Mouse (Mus musculus): ENCODE results near the gene Tspan3. TPM values are rescaled to one million over a fixed set of nuclear protein-coding genes. Genes with fewer than 3 reads are reported as not detected.

The Tspan3 gene
- polyA plus RNA-seq, 1 experiment, result 146 TPM

GRCm38 (mm10) chr9:56123613-56124012 is 41.7 kb downstream of the Tspan3 start:
- Histone ChIP-seq H3K36me3 (ENCODE audit: control insufficient read depth, insufficient read depth, low read length) (peaks cover 63% of the 10 kb centered on the region), H3K27me3 (ENCODE audit: control insufficient read depth, insufficient read depth, low read length) (no peaks in the 10 kb centered on the region), H3K4me3 (ENCODE audit: control insufficient read depth, insufficient read depth, low read length) (no peak overlapping the region), H3K4me1 (replicated peaks; ENCODE audit: control insufficient read depth, insufficient read depth, low read length) (no peaks in the 10 kb centered on the region), H3K27ac (ENCODE audit: control insufficient read depth, insufficient read depth, low read length) (no peak overlapping the region)
- WGBS, result 92% methylated on average over 7 of the region's 7 CpGs
- no peak for DNase-seq
- no peak for TF ChIP-seq CTCF (IDR thresholded peaks at IDR 0.05; ENCODE audit: borderline replicate concordance, control insufficient read depth, extremely low read depth, insufficient read depth, low read length, poor library complexity)
- no peak for TF ChIP-seq POLR2A (IDR thresholded peaks at IDR 0.05; ENCODE audit: control insufficient read depth, extremely low read depth, insufficient read depth, low read length, poor library complexity)

GRCm38 (mm10) chr9:56122973-56123372 is 42.3 kb downstream of the Tspan3 start:
- 93% methylated on average over 8 of the region's 8 CpGs for WGBS
- H3K27me3 ChIP-seq (ENCODE audit: control insufficient read depth, insufficient read depth, low read length), result no peaks in the 10 kb centered on the region
- H3K27ac ChIP-seq (ENCODE audit: control insufficient read depth, insufficient read depth, low read length), result no peak overlapping the region
- no peak for TF ChIP-seq POLR2A (IDR thresholded peaks at IDR 0.05; ENCODE audit: control insufficient read depth, extremely low read depth, insufficient read depth, low read length, poor library complexity)
- no peak for TF ChIP-seq CTCF (IDR thresholded peaks at IDR 0.05; ENCODE audit: borderline replicate concordance, control insufficient read depth, extremely low read depth, insufficient read depth, low read length, poor library complexity)
- no peak overlapping the region for H3K4me3 ChIP-seq (ENCODE audit: control insufficient read depth, insufficient read depth, low read length)
- DNase-seq, result no peak
- 0 out of 2 replicates have a peak, but pooled peaks cover 2% of the 10 kb centered on the region for H3K4me1 ChIP-seq (replicated peaks; ENCODE audit: control insufficient read depth, insufficient read depth, low read length)
- peaks cover 59% of the 10 kb centered on the region for H3K36me3 ChIP-seq (ENCODE audit: control insufficient read depth, insufficient read depth, low read length)

- Histone ChIP-seq H3K27me3 (ENCODE audit: control insufficient read depth, insufficient read depth, low read length) (no peaks in the 10 kb centered on the region), H3K27ac (ENCODE audit: control insufficient read depth, insufficient read depth, low read length) (no peak overlapping the region), H3K4me3 (ENCODE audit: control insufficient read depth, insufficient read depth, low read length) (no peak overlapping the region), H3K4me1 (replicated peaks; ENCODE audit: control insufficient read depth, insufficient read depth, low read length) (0 out of 2 replicates have a peak, but pooled peaks cover 2% of the 10 kb centered on the region), H3K36me3 (ENCODE audit: control insufficient read depth, insufficient read depth, low read length) (peaks cover 52% of the 10 kb centered on the region)
- peak; percentile 39 for DNase-seq
- WGBS, result 81% methylated on average over 7 of the region's 7 CpGs
- TF ChIP-seq POLR2A (IDR thresholded peaks at IDR 0.05; ENCODE audit: control insufficient read depth, extremely low read depth, insufficient read depth, low read length, poor library complexity), result no peak
- TF ChIP-seq CTCF (IDR thresholded peaks at IDR 0.05; ENCODE audit: borderline replicate concordance, control insufficient read depth, extremely low read depth, insufficient read depth, low read length, poor library complexity), result no peak
These were observed 44.2 kb downstream of the Tspan3 start for GRCm38 (mm10) chr9:56121097-56121496.

- H3K27me3 ChIP-seq (ENCODE audit: control insufficient read depth, insufficient read depth, low read length), result no peaks in the 10 kb centered on the region
- peaks cover 55% of the 10 kb centered on the region for H3K36me3 ChIP-seq (ENCODE audit: control insufficient read depth, insufficient read depth, low read length)
- DNase-seq, result no peak
- TF ChIP-seq CTCF (IDR thresholded peaks at IDR 0.05; ENCODE audit: borderline replicate concordance, control insufficient read depth, extremely low read depth, insufficient read depth, low read length, poor library complexity), result no peak
- TF ChIP-seq POLR2A (IDR thresholded peaks at IDR 0.05; ENCODE audit: control insufficient read depth, extremely low read depth, insufficient read depth, low read length, poor library complexity), result no peak
- H3K27ac ChIP-seq (ENCODE audit: control insufficient read depth, insufficient read depth, low read length), result no peak overlapping the region
- H3K4me3 ChIP-seq (ENCODE audit: control insufficient read depth, insufficient read depth, low read length), result no peak overlapping the region
- H3K4me1 ChIP-seq (replicated peaks; ENCODE audit: control insufficient read depth, insufficient read depth, low read length), result 0 out of 2 replicates have a peak, but pooled peaks cover 2% of the 10 kb centered on the region
- WGBS, result 89% methylated on average over 2 of the region's 2 CpGs
These were observed 45.6 kb downstream of the Tspan3 start for GRCm38 (mm10) chr9:56119651-56120050.

GRCm38 (mm10) chr9:56118582-56118981 is 46.7 kb downstream of the Tspan3 start:
- peak; percentile 61 for DNase-seq

GRCm38 (mm10) chr9:56118091-56118490 is 47.2 kb downstream of the Tspan3 start:
- Histone ChIP-seq H3K4me3 (ENCODE audit: control insufficient read depth, insufficient read depth, low read length) (no peak overlapping the region), H3K4me1 (replicated peaks; ENCODE audit: control insufficient read depth, insufficient read depth, low read length) (0 out of 2 replicates have a peak, but pooled peaks cover 2% of the 10 kb centered on the region)
- WGBS, result 87% methylated on average over 5 of the region's 5 CpGs

More at GRCm38 (mm10) chr9:56118582-56118981, 46.7 kb downstream of the Tspan3 start:
- Histone ChIP-seq H3K4me3 (ENCODE audit: control insufficient read depth, insufficient read depth, low read length) (no peak overlapping the region), H3K27me3 (ENCODE audit: control insufficient read depth, insufficient read depth, low read length) (no peaks in the 10 kb centered on the region), H3K36me3 (ENCODE audit: control insufficient read depth, insufficient read depth, low read length) (peaks cover 58% of the 10 kb centered on the region), H3K4me1 (replicated peaks; ENCODE audit: control insufficient read depth, insufficient read depth, low read length) (0 out of 2 replicates have a peak, but pooled peaks cover 2% of the 10 kb centered on the region), H3K27ac (ENCODE audit: control insufficient read depth, insufficient read depth, low read length) (no peak overlapping the region)
- WGBS, result 54% methylated on average over 14 of the region's 14 CpGs
- TF ChIP-seq CTCF (IDR thresholded peaks at IDR 0.05; ENCODE audit: borderline replicate concordance, control insufficient read depth, extremely low read depth, insufficient read depth, low read length, poor library complexity), result peak; percentile 92; the same call in 1 of the 2 replicates
- TF ChIP-seq POLR2A (IDR thresholded peaks at IDR 0.05; ENCODE audit: control insufficient read depth, extremely low read depth, insufficient read depth, low read length, poor library complexity), result no peak

GRCm38 (mm10) chr9:56108174-56108573 is 57.1 kb downstream of the Tspan3 start:
- 52% methylated on average over 5 of the region's 5 CpGs for WGBS
- Histone ChIP-seq H3K4me1 (replicated peaks; ENCODE audit: control insufficient read depth, insufficient read depth, low read length) (peaks cover 33% of the 10 kb centered on the region), H3K27me3 (ENCODE audit: control insufficient read depth, insufficient read depth, low read length) (no peaks in the 10 kb centered on the region), H3K36me3 (ENCODE audit: control insufficient read depth, insufficient read depth, low read length) (no peaks in the 10 kb centered on the region), H3K27ac (ENCODE audit: control insufficient read depth, insufficient read depth, low read length) (no peak overlapping the region), H3K4me3 (ENCODE audit: control insufficient read depth, insufficient read depth, low read length) (no peak overlapping the region)
- TF ChIP-seq CTCF (IDR thresholded peaks at IDR 0.05; ENCODE audit: borderline replicate concordance, control insufficient read depth, extremely low read depth, insufficient read depth, low read length, poor library complexity), result no peak
- DNase-seq, result no peak

More at GRCm38 (mm10) chr9:56118091-56118490, 47.2 kb downstream of the Tspan3 start:
- H3K27ac ChIP-seq (ENCODE audit: control insufficient read depth, insufficient read depth, low read length), result no peak overlapping the region
- no peak for DNase-seq
- H3K36me3 ChIP-seq (ENCODE audit: control insufficient read depth, insufficient read depth, low read length), result peaks cover 54% of the 10 kb centered on the region
- no peaks in the 10 kb centered on the region for H3K27me3 ChIP-seq (ENCODE audit: control insufficient read depth, insufficient read depth, low read length)
- TF ChIP-seq CTCF (IDR thresholded peaks at IDR 0.05; ENCODE audit: borderline replicate concordance, control insufficient read depth, extremely low read depth, insufficient read depth, low read length, poor library complexity), result no peak
- no peak for TF ChIP-seq POLR2A (IDR thresholded peaks at IDR 0.05; ENCODE audit: control insufficient read depth, extremely low read depth, insufficient read depth, low read length, poor library complexity)

Data from thymus, adult 2 months (tissue).